Mouse (Mus musculus) neutrophil, adult 59 days (primary cell): ENCODE data around the gene Olfr1254. TPM values are rescaled to one million over a fixed set of nuclear protein-coding genes. Genes with fewer than 3 reads are reported as not detected.

Experiments used
- total RNA-seq, 2 experiments: library from RNA; stranded (reverse); gene quantifications; 1 replicate in 1 of 2; 2 replicates in 1 of 2; pipeline ENCODE4 v1.2.4; 2023

The Olfr1254 gene
- not detected for total RNA-seq

GRCm38 (mm10) chr2:89793519-89793918 lies at the start of gene Olfr1254:
TSS of gene Olfr1254 (minus strand) at chr2:89793619.

GRCm38 (mm10) chr2:89841455-89841854 lies 48.0 kb upstream of the Olfr1254 start, which contains the start of gene Olfr1256:
TSS of gene Olfr1256 (minus strand) at chr2:89841555.

GRCm38 (mm10) chr2:89811751-89812150 lies 18.3 kb upstream of the Olfr1254 start, which contains the start of gene Olfr1255:
TSS of gene Olfr1255 (plus strand) at chr2:89812051.

GRCm38 (mm10) chr2:89756990-89757389 lies 36.4 kb downstream of the Olfr1254 start, which contains the start of gene Olfr1253:
TSS of gene Olfr1253 (minus strand) at chr2:89757090.

Other genes with a start within 250 kb of the Olfr1254 start
- gene Olfr1245, start 215.2 kb downstream of the Olfr1254 start, total RNA-seq: not detected
- gene Olfr1246, start 200.5 kb downstream of the Olfr1254 start, total RNA-seq: not detected
- under 1 TPM; 0.18 to 0.20 TPM for gene Olfr1247, start 179.5 kb downstream of the Olfr1254 start, total RNA-seq
- not detected for gene Olfr1248, start 175.4 kb downstream of the Olfr1254 start, total RNA-seq
- gene Olfr1249, start 158.6 kb downstream of the Olfr1254 start, total RNA-seq: not detected
- gene Olfr1250, start 132.2 kb downstream of the Olfr1254 start, total RNA-seq: not detected
- not detected for gene Olfr1251, start 121.7 kb downstream of the Olfr1254 start, total RNA-seq
- not detected for gene Olfr1252, start 68.6 kb downstream of the Olfr1254 start, total RNA-seq
- gene Olfr1253, start 36.5 kb downstream of the Olfr1254 start, total RNA-seq: not detected
- gene Olfr1255, start 18.4 kb upstream of the Olfr1254 start, total RNA-seq: not detected
- not detected for gene Olfr1256, start 47.9 kb upstream of the Olfr1254 start, total RNA-seq
- not detected for gene Olfr48, start 54.6 kb upstream of the Olfr1254 start, total RNA-seq
- not detected for gene Olfr1257, start 84.8 kb upstream of the Olfr1254 start, total RNA-seq
- gene Olfr1258, start 133.7 kb upstream of the Olfr1254 start, total RNA-seq: not detected
- gene Olfr1259, start 155.0 kb upstream of the Olfr1254 start, total RNA-seq: not detected
- not detected for gene Olfr1260, start 180.7 kb upstream of the Olfr1254 start, total RNA-seq
- not detected for gene Olfr1261, start 197.6 kb upstream of the Olfr1254 start, total RNA-seq
- gene Olfr1262, start 206.5 kb upstream of the Olfr1254 start, total RNA-seq: not detected
- not detected for gene Olfr1263, start 218.5 kb upstream of the Olfr1254 start, total RNA-seq
- not detected for gene Olfr1264, start 232.0 kb upstream of the Olfr1254 start, total RNA-seq
- not detected for gene Olfr1265, start 241.7 kb upstream of the Olfr1254 start, total RNA-seq